Mouse (Mus musculus) frontal cortex, postnatal 25 days (tissue): ENCODE results near the gene Zfp536.
"Not testable (repeated sequence)": the region's sequence is repeated elsewhere in the genome, so short reads cannot be mapped to it uniquely, and the experiment has no call there.

Experiments used
- DNase-seq, 2 experiments: peaks; one replicate each; pipeline ENCODE4 v3.0.0; 2022; ENCODE audit warnings: low spot score in 2 of 2

The Zfp536 gene

GRCm38 (mm10) chr7:37606472-37606871 is 167.0 kb downstream of the Zfp536 start:
- DNase-seq = no peak

GRCm38 (mm10) chr7:37603525-37603909 is 169.9 kb downstream of the Zfp536 start:
- DNase-seq = not testable (repeated sequence)

- DNase-seq = no peak
These were observed 170.4 kb downstream of the Zfp536 start for GRCm38 (mm10) chr7:37602871-37603524.

- DNase-seq = no peak
These were observed 173.1 kb downstream of the Zfp536 start for GRCm38 (mm10) chr7:37600318-37600717.

- DNase-seq = no peak
These were observed 179.0 kb downstream of the Zfp536 start for GRCm38 (mm10) chr7:37594211-37595030.

- no peak for DNase-seq
These were observed 179.9 kb downstream of the Zfp536 start for GRCm38 (mm10) chr7:37593566-37593965.

GRCm38 (mm10) chr7:37586694-37587093 is 186.7 kb downstream of the Zfp536 start:
- no peak for DNase-seq

- DNase-seq = no peak
These were observed 192.2 kb downstream of the Zfp536 start for GRCm38 (mm10) chr7:37581262-37581661.

- no peak for DNase-seq
These were observed 192.9 kb downstream of the Zfp536 start for GRCm38 (mm10) chr7:37580554-37580953.

GRCm38 (mm10) chr7:37572021-37572420 is 201.4 kb downstream of the Zfp536 start:
- no peak for DNase-seq

- DNase-seq = no peak
These were observed 204.5 kb downstream of the Zfp536 start for GRCm38 (mm10) chr7:37568811-37569500.

GRCm38 (mm10) chr7:37568041-37568440 is 205.4 kb downstream of the Zfp536 start:
- no peak for DNase-seq

- no peak for DNase-seq
These were observed 207.4 kb downstream of the Zfp536 start for GRCm38 (mm10) chr7:37566019-37566418.

- no peak for DNase-seq
These were observed 208.1 kb downstream of the Zfp536 start for GRCm38 (mm10) chr7:37565371-37565770.

- no peak for DNase-seq
These were observed 208.8 kb downstream of the Zfp536 start for GRCm38 (mm10) chr7:37564644-37565043.

GRCm38 (mm10) chr7:37563831-37564400 is 209.5 kb downstream of the Zfp536 start:
- DNase-seq = no peak

GRCm38 (mm10) chr7:37563171-37563574 is 210.3 kb downstream of the Zfp536 start:
- no peak for DNase-seq

GRCm38 (mm10) chr7:37562505-37562904 is 210.9 kb downstream of the Zfp536 start:
- no peak for DNase-seq

- no peak for DNase-seq
These were observed 212.9 kb downstream of the Zfp536 start for GRCm38 (mm10) chr7:37560581-37560980.

- DNase-seq = no peak
These were observed 213.6 kb downstream of the Zfp536 start for GRCm38 (mm10) chr7:37559851-37560250.

- no peak for DNase-seq
These were observed 214.1 kb downstream of the Zfp536 start for GRCm38 (mm10) chr7:37559341-37559740.

GRCm38 (mm10) chr7:37556811-37557210 is 216.6 kb downstream of the Zfp536 start:
- DNase-seq = no peak
